Mouse (Mus musculus) embryonic facial prominence, embryonic 12.5 days (tissue): ENCODE data around the gene Afm. TPM values are rescaled to one million over a fixed set of nuclear protein-coding genes. Genes with fewer than 3 reads are reported as not detected.

Experiments used
- ATAC-seq: fragments of 200-750 bp; cut with Nextera tagmentation; 2 replicates; pipeline ENCODE4 v1.8.0; 2017; ENCODE audit not compliant: insufficient number of reproducible peaks, insufficient read depth, low FRiP score, low TSS enrichment
- H3K27ac ChIP-seq: fragments of 300-500 bp; sonication (generic); 2 replicates; pipeline ENCODE4 v1.5.1; 2016; ENCODE audit warnings: mild to moderate bottlenecking
- H3K27me3 ChIP-seq: fragments of 300-500 bp; sonication (generic); 2 replicates; pipeline ENCODE4 v1.6.1; 2016; ENCODE audit warnings: mild to moderate bottlenecking, moderate library complexity
- H3K36me3 ChIP-seq: fragments of 300-500 bp; sonication (generic); 2 replicates; pipeline ENCODE4 v1.6.1; 2016; ENCODE audit warnings: mild to moderate bottlenecking
- H3K4me1 ChIP-seq: fragments of 300-500 bp; sonication (generic); 2 replicates; pipeline ENCODE4 v1.6.1; 2016
- H3K4me2 ChIP-seq: fragments of 300-500 bp; sonication (generic); replicated peaks from 2 replicates; pipeline ENCODE4 v1.6.1; 2016; ENCODE audit warnings: mild to moderate bottlenecking, moderate library complexity
- H3K4me3 ChIP-seq: fragments of 300-500 bp; sonication (generic); 2 replicates; pipeline ENCODE4 v1.5.1; 2016; ENCODE audit warnings: mild to moderate bottlenecking
- H3K9ac ChIP-seq: fragments of 300-500 bp; sonication (generic); 2 replicates; pipeline ENCODE4 v1.6.1; 2016; ENCODE audit warnings: mild to moderate bottlenecking, moderate library complexity
- H3K9me3 ChIP-seq: fragments of 300-500 bp; sonication (generic); 2 replicates; pipeline ENCODE4 v1.6.1; 2016; ENCODE audit warnings: mild to moderate bottlenecking, moderate library complexity
- WGBS: fragments of 180-500 bp; shearing (Covaris S2); methylation state at CpG from one replicate; pipeline ENCODE4 v1.1.7; 2016; 5-methylcytosine and 5-hydroxymethylcytosine counted together
- polyA plus RNA-seq: library from polyadenylated mRNA; unstranded; fragments of >200 nt; fragmentation: Nextera tagmentation; extraction: Ambion mirVana; gene quantifications from 2 replicates; pipeline ENCODE4 v1.2.1, GENCODE M21; 2016

The Afm gene
- polyA plus RNA-seq, 1 experiment from 2014 or later, result not detected

DNA sequence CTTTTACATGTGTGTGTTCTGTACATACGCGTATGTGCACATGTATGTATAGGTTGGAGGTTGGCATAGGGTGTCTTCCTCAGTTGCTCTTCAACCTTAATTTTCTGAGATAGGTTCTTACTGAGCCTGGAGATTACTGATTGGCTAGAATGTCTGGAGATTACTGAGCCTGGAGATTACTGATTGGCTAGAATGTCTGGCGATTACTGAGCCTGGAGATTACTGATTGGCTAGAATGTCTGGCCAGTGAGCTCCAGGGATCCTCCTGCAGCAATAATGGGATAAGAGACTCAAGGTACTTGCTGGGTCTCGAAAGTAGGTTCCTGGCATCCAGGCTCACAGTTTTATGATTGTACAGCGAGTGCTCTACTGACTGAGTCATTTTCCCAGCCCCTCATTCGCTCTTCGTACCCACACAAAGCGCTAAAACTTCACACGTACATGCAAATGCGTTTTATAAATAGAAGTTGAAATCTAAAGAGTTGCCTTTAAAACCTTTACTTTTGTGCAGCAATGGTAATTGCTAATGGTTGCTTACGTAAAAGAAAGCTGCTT, 43.1 kb downstream of the Afm start:
- no peak overlapping the region for H3K27ac ChIP-seq
- H3K4me2 ChIP-seq, result no peak overlapping the region
- H3K27me3 ChIP-seq, result no peaks in the 10 kb centered on the region
- H3K9me3 ChIP-seq, result no peaks in the 10 kb centered on the region
- ATAC-seq, result no peak
- 93% methylated on average over 11 of the region's 11 CpGs for WGBS
- H3K9ac ChIP-seq, result no peak overlapping the region
- H3K4me3 ChIP-seq, result no peak overlapping the region
- no peaks in the 10 kb centered on the region for H3K4me1 ChIP-seq
- H3K36me3 ChIP-seq, result no peaks in the 10 kb centered on the region

DNA sequence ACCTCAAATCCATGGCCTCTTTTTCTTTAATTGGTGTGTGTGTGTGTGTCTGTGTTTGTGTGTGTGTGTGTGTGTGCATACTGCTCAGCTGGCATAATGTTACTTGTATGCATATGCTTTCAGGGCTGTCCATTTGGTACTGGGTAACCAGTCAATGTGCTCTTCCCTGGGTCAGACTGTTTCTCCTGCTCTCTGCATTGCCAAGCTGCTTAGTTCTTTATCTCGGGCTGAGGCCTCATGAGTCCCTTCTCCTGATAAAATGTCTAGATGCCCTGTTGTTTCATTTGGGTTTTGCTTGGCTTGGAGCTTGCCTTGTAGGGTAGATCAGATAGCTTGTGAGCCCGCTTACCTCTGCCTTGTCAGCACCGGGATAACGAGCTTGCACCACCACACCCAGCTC, 44.1 kb downstream of the Afm start:
- WGBS, result 87% methylated on average over 4 of the region's 4 CpGs
- no peak overlapping the region for H3K27ac ChIP-seq
- H3K27me3 ChIP-seq, result no peaks in the 10 kb centered on the region
- no peak overlapping the region for H3K4me3 ChIP-seq
- H3K36me3 ChIP-seq, result no peaks in the 10 kb centered on the region
- H3K9ac ChIP-seq, result no peak overlapping the region
- H3K9me3 ChIP-seq, result no peaks in the 10 kb centered on the region
- H3K4me1 ChIP-seq, result no peaks in the 10 kb centered on the region
- no peak overlapping the region for H3K4me2 ChIP-seq
- no peak for ATAC-seq

DNA sequence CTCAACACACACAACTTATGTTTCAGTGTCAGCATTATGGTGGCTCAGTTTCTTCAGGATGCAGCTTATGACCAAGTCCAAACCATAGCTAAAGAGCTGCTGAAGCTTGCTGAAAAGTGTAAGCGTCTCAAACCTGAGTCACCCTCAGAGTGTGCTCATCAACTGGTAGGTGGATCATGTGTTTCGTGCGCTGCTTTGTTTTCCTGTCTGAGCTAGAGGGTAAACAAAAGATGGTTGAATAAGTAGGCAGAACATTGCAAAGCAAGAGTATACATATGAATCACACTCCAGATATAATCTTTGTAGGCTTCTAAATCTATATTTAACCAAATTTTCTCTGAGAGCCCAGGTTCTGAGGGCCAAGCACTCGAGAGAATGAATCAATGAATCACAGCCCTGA, 45.4 kb downstream of the Afm start:
- Histone ChIP-seq H3K4me1 (no peaks in the 10 kb centered on the region), H3K4me2 (no peak overlapping the region), H3K9me3 (no peaks in the 10 kb centered on the region), H3K36me3 (no peaks in the 10 kb centered on the region), H3K4me3 (no peak overlapping the region), H3K27me3 (no peaks in the 10 kb centered on the region), H3K9ac (no peak overlapping the region), H3K27ac (no peak overlapping the region)
- 87% methylated on average over 4 of the region's 4 CpGs for WGBS
- no peak for ATAC-seq

DNA sequence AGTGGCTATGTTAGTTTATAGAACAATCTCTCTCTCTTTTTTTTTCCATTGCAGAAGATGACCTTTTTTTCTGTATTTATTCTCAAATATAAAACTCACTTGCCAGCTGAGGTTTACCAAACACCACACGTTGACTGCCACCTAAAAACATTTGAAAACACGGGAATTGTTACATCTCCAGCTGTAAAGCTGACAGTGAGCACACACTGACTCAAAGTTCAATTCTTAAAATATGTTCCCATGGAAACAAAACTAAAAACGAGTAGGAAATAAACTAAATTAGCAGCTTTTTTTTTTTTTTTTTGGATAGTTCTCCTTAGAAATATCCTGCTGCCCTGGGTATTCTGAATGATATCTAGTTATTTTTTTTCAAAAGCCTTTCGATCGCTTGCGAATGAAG, 46.5 kb downstream of the Afm start:
- H3K27ac ChIP-seq, result no peak overlapping the region
- no peak for ATAC-seq
- 78% methylated on average over 6 of the region's 6 CpGs for WGBS

DNA sequence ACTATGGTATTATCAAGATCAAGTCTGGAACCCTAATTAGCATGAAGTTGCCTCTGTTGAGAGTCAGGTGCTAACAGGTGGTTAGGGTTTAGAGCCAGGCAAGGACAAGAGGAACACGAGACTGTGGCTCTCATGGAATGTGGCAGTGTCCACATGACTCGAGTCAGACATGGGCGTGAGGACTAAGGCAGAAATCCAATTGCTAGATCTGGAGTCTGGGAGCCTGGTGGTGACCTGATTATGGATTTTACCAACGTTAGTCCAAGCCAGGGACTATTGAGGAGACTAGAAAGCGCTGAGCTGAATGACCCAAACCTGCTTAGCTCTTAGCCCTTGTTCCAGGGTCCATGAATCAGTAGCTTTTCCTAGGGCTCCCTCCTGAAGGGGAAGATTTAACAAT, 49.1 kb downstream of the Afm start:
- H3K9me3 ChIP-seq, result no peaks in the 10 kb centered on the region
- no peak overlapping the region for H3K27ac ChIP-seq
- H3K4me2 ChIP-seq, result no peak overlapping the region
- 0 out of 2 replicates have a peak, but pooled peaks cover 2% of the 10 kb centered on the region for H3K4me1 ChIP-seq
- ATAC-seq, result no peak
- 76% methylated on average over 5 of the region's 5 CpGs for WGBS
- no peaks in the 10 kb centered on the region for H3K27me3 ChIP-seq
- H3K9ac ChIP-seq, result no peak overlapping the region
- H3K36me3 ChIP-seq, result no peaks in the 10 kb centered on the region
- no peak overlapping the region for H3K4me3 ChIP-seq

More for the DNA sequence above, 46.5 kb downstream of the Afm start:
- no peaks in the 10 kb centered on the region for H3K27me3 ChIP-seq
- no peaks in the 10 kb centered on the region for H3K4me1 ChIP-seq
- H3K36me3 ChIP-seq, result no peaks in the 10 kb centered on the region
- H3K9me3 ChIP-seq, result no peaks in the 10 kb centered on the region
- H3K9ac ChIP-seq, result no peak overlapping the region
- H3K4me3 ChIP-seq, result no peak overlapping the region
- no peak overlapping the region for H3K4me2 ChIP-seq

DNA sequence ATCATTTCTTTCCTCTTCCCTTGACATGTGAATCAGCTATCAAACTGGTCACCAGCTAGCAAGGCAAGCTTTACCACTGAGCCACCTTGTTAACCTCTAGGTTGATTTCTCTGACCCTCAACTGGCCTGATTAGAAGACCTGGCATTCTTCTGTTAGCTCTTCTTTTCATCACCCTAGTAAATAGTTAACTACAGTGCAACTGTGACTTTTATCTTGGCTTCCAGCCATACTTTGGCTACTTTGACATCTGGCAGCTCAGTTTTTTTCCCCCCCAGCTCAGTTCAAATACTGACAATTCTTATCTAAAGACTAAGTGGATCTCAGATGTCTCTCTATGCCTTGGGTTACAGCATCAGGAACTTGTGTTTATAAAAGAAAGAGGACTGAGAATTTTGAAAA, 49.6 kb downstream of the Afm start:
- no peak overlapping the region for H3K4me3 ChIP-seq
- H3K27me3 ChIP-seq, result no peaks in the 10 kb centered on the region
- no peaks in the 10 kb centered on the region for H3K9me3 ChIP-seq
- no peaks in the 10 kb centered on the region for H3K36me3 ChIP-seq
- H3K4me1 ChIP-seq, result 0 out of 2 replicates have a peak, but pooled peaks cover 2% of the 10 kb centered on the region
- no peak for ATAC-seq
- no peak overlapping the region for H3K4me2 ChIP-seq
- H3K27ac ChIP-seq, result no peak overlapping the region
- no peak overlapping the region for H3K9ac ChIP-seq

DNA sequence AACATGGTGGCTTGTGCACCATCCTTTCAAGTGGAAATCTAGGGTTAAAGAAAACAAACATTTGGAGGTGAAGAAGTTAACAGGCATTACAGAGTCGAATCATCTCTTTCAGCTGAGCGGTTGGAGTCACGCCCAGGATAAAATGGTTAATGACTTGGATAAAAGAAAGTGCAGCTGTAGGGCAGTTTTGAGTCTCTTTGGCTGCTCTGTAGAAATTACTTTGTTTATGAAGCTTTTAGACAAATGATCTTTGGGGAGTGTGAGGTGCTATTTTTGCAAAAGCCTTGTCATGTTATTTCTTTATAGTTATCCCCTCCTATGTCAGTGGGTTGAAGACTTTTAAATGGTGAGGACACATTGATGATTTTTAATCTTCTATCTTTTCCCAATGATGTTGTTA, 52.5 kb downstream of the Afm start:
- no peak for ATAC-seq
- H3K4me2 ChIP-seq, result no peak overlapping the region
- 46% methylated on average over 3 of the region's 3 CpGs for WGBS
- H3K9me3 ChIP-seq, result no peaks in the 10 kb centered on the region
- H3K4me3 ChIP-seq, result no peak overlapping the region
- H3K27me3 ChIP-seq, result no peaks in the 10 kb centered on the region
- H3K36me3 ChIP-seq, result no peaks in the 10 kb centered on the region
- H3K9ac ChIP-seq, result no peak overlapping the region
- no peak overlapping the region for H3K27ac ChIP-seq
- H3K4me1 ChIP-seq, result 0 out of 2 replicates have a peak, but pooled peaks cover 2% of the 10 kb centered on the region

DNA sequence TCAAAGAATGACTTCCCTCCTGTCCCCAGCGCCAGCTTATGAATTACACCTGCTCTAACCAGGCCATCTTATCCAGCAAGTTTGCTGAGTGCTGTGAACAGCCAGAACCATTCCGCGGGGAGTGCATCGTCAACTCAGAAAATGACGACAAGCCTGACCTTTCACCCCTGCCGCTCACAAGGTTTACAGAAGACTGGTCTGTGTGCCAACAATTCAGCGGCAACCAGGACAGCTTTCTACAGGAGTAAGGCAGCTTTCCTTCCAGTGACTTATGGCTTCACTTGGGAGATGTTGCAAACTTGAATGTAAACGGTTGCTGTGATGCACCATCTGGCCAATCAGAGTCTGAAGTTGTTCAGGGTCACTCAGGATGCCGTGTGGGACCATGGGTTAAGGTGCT, 59.0 kb downstream of the Afm start:
- H3K4me2 ChIP-seq, result no peak overlapping the region
- H3K27ac ChIP-seq, result no peak overlapping the region
- H3K9ac ChIP-seq, result no peak overlapping the region
- H3K4me1 ChIP-seq, result no peaks in the 10 kb centered on the region
- no peaks in the 10 kb centered on the region for H3K27me3 ChIP-seq
- WGBS, result 73% methylated on average over 9 of the region's 9 CpGs
- no peak overlapping the region for H3K4me3 ChIP-seq
- no peaks in the 10 kb centered on the region for H3K36me3 ChIP-seq
- no peaks in the 10 kb centered on the region for H3K9me3 ChIP-seq
- ATAC-seq, result no peak

DNA sequence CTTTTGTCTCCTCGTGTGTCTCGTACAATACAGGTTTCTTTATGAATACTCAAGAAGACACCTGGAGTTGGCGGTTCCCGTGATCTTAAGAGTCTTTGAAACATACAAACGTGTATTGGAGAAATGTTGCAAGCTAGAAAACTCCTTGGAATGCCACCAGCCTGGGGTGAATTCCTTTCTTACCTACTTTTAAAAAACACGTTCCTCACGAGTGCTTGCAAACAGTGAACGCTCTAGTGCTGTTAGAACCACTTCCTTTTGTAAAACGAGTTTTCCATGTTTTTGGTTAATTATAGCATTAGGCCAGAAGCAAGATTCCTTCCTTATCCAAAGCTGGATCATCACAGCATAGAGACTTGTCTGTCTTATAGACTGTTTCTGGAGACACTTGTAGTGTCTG, 60.8 kb downstream of the Afm start:
- 82% methylated on average over 9 of the region's 9 CpGs for WGBS
- no peaks in the 10 kb centered on the region for H3K9me3 ChIP-seq
- ATAC-seq, result no peak
- no peak overlapping the region for H3K27ac ChIP-seq
- H3K36me3 ChIP-seq, result no peaks in the 10 kb centered on the region
- no peak overlapping the region for H3K4me3 ChIP-seq
- no peaks in the 10 kb centered on the region for H3K27me3 ChIP-seq
- no peak overlapping the region for H3K9ac ChIP-seq
- no peaks in the 10 kb centered on the region for H3K4me1 ChIP-seq
- no peak overlapping the region for H3K4me2 ChIP-seq

DNA sequence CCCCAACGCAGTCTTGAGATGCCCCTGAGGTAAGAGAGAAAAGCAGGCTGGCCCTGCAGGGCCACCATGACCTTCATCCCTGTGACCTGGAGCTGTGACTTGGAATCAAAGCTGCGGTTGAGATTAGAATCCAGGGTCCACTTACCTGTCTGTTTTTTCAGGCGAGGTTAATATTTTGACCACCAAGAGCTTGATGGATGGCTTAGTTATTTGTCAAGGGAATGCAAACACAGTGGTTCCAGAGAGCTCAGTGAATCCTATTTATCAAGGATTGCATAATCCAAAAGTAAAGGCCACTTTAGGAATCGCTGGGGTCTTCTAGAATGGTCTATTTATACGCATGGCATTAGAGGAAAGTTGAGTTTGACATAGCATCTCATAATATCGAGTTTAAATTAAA, 63.4 kb downstream of the Afm start:
- no peaks in the 10 kb centered on the region for H3K9me3 ChIP-seq
- H3K4me3 ChIP-seq, result no peak overlapping the region
- no peak overlapping the region for H3K4me2 ChIP-seq
- no peak overlapping the region for H3K9ac ChIP-seq
- ATAC-seq, result no peak
- no peaks in the 10 kb centered on the region for H3K36me3 ChIP-seq
- H3K4me1 ChIP-seq, result no peaks in the 10 kb centered on the region
- H3K27me3 ChIP-seq, result no peaks in the 10 kb centered on the region
- WGBS, result 88% methylated on average over 6 of the region's 6 CpGs
- H3K27ac ChIP-seq, result no peak overlapping the region

DNA sequence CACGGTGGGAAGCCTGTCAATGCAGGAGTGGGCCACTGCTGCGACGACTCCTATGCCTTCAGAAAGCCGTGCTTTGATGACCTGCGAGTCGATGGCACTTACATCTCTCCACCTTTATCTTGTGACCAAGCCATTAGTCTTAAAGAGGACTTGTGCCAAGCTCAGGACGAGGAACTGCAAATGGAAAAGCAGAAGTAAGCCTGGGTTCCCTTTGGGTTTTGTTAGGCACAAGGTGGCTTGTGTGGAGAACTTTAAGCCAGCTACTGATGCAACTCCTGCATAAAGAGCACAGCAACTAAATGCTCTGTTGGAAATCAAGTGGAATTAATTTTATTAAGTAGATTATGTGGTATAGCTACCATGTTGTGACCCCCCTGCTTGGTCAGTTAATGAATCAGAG, 66.1 kb downstream of the Afm start:
- no peak overlapping the region for H3K27ac ChIP-seq
- H3K4me2 ChIP-seq, result no peak overlapping the region
- H3K4me1 ChIP-seq, result no peaks in the 10 kb centered on the region
- H3K4me3 ChIP-seq, result no peak overlapping the region
- H3K9me3 ChIP-seq, result no peaks in the 10 kb centered on the region
- H3K9ac ChIP-seq, result no peak overlapping the region
- no peaks in the 10 kb centered on the region for H3K36me3 ChIP-seq
- H3K27me3 ChIP-seq, result no peaks in the 10 kb centered on the region
- WGBS, result 85% methylated on average over 7 of the region's 7 CpGs
- no peak for ATAC-seq

DNA sequence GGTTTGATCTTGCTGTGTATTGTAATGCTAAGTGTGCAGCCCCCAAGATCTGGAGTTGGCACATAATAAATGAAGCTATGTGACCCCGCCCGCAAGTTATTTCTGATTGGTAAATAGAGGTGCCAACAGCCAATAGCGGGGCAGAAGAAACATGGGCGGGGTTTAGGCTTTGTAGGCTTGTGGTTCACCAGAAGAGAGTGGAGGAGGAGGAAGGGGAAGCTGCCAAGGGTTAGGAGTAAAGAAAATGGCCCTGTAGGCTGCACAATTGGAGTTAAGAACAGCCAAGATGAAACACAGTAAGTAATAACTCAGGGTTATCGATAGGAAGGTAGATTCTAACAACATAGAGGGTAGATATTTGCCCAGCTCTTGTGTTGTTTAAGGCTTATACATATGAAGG, 67.8 kb downstream of the Afm start:
- no peak for ATAC-seq
- Histone ChIP-seq H3K4me3 (no peak overlapping the region), H3K27ac (no peak overlapping the region), H3K9ac (no peak overlapping the region), H3K4me2 (no peak overlapping the region), H3K9me3 (no peaks in the 10 kb centered on the region), H3K27me3 (no peaks in the 10 kb centered on the region), H3K4me1 (no peaks in the 10 kb centered on the region), H3K36me3 (no peaks in the 10 kb centered on the region)
- 75% methylated on average over 5 of the region's 5 CpGs for WGBS

DNA sequence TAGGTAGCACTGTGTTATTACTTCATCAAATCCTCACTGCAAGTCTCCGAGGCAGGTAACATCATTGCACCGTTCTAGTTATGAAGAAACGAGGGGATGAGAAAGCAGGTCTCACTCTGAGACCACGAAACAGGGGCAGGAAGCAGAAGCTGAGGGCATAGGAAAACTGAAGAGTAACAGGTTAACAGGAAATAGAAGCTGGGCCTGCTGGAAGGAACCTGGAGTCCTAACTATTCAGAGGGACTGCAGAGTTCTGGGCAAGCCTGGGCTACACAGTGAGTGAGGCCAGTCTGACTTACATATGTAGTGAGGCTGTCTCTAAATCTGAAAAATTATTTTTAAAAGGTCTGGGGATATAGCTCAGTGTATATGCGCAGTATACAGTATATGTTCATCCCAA, 69.4 kb downstream of the Afm start:
- 93% methylated on average over 5 of the region's 5 CpGs for WGBS
- no peak for ATAC-seq

More for the DNA sequence above, 69.4 kb downstream of the Afm start:
- Histone ChIP-seq H3K27ac (no peak overlapping the region), H3K4me1 (no peaks in the 10 kb centered on the region), H3K9me3 (no peaks in the 10 kb centered on the region), H3K36me3 (no peaks in the 10 kb centered on the region), H3K4me2 (no peak overlapping the region), H3K9ac (no peak overlapping the region), H3K4me3 (no peak overlapping the region), H3K27me3 (no peaks in the 10 kb centered on the region)
